Mouse (Mus musculus) midbrain, embryonic 12.5 days (tissue): Measurements from ENCODE around the gene Arpc5. TPM values are rescaled to one million over a fixed set of nuclear protein-coding genes. Genes with fewer than 3 reads are reported as not detected.
A peak's percentile ranks its signal among the peaks of the same experiment; 100 is the strongest.

Experiments used
- ATAC-seq: fragments of 200-750 bp; cut with Nextera tagmentation; 2 replicates; pipeline ENCODE4 v1.8.0; 2017; ENCODE audit warnings: low read depth, moderate TSS enrichment, moderate library complexity; ENCODE audit not compliant: low FRiP score
- H3K27ac ChIP-seq: fragments of 300-500 bp; sonication (generic); replicated peaks from 2 replicates; pipeline ENCODE4 v1.5.1; 2016; ENCODE audit warnings: mild to moderate bottlenecking
- H3K27me3 ChIP-seq: fragments of 300-500 bp; sonication (generic); 2 replicates; pipeline ENCODE4 v1.6.1; 2016; ENCODE audit warnings: mild to moderate bottlenecking
- H3K36me3 ChIP-seq: fragments of 300-500 bp; sonication (generic); 2 replicates; pipeline ENCODE4 v1.6.1; 2016
- H3K4me1 ChIP-seq: fragments of 300-500 bp; sonication (generic); 2 replicates; pipeline ENCODE4 v1.6.1; 2016
- H3K4me2 ChIP-seq: fragments of 300-500 bp; sonication (generic); replicated peaks from 2 replicates; pipeline ENCODE4 v1.6.1; 2016; ENCODE audit warnings: mild to moderate bottlenecking, moderate library complexity
- H3K4me3 ChIP-seq: fragments of 300-500 bp; sonication (generic); 2 replicates; pipeline ENCODE4 v1.5.1; 2016; ENCODE audit warnings: mild to moderate bottlenecking
- H3K9ac ChIP-seq: fragments of 300-500 bp; sonication (generic); replicated peaks from 2 replicates; pipeline ENCODE4 v1.6.1; 2016; ENCODE audit warnings: mild to moderate bottlenecking, moderate library complexity
- H3K9me3 ChIP-seq: fragments of 300-500 bp; sonication (generic); 2 replicates; pipeline ENCODE4 v1.6.1; 2016; ENCODE audit warnings: mild to moderate bottlenecking
- WGBS: fragments of 180-500 bp; shearing (Covaris S2); methylation state at CpG from one replicate; pipeline ENCODE4 v1.1.7; 2016; 5-methylcytosine and 5-hydroxymethylcytosine counted together
- polyA plus RNA-seq: library from polyadenylated mRNA; unstranded; fragments of >200 nt; fragmentation: Nextera tagmentation; extraction: Ambion mirVana; gene quantifications from 2 replicates; pipeline ENCODE4 v1.2.1, GENCODE M21; 2016

Gene Arpc5
- polyA plus RNA-seq, 1 experiment from 2014 or later: 287 TPM

- no peak overlapping the region for H3K4me3 ChIP-seq
- peaks cover 8% of the 10 kb centered on the region; the same call in 1 of the 2 replicates for H3K27me3 ChIP-seq
- WGBS: 16% methylated on average over 4 of the region's 4 CpGs
- H3K9me3 ChIP-seq: peaks cover 4% of the 10 kb centered on the region; the same call in 1 of the 2 replicates
- no peak for ATAC-seq
- H3K27ac ChIP-seq: no peak overlapping the region
- H3K36me3 ChIP-seq: no peaks in the 10 kb centered on the region
- peaks cover 18% of the 10 kb centered on the region for H3K4me1 ChIP-seq
- no peak overlapping the region for H3K9ac ChIP-seq
- H3K4me2 ChIP-seq: no peak overlapping the region
Observed at GRCm38 (mm10) chr1:152788121-152788660, 21.8 kb downstream of the Arpc5 start.

DNA sequence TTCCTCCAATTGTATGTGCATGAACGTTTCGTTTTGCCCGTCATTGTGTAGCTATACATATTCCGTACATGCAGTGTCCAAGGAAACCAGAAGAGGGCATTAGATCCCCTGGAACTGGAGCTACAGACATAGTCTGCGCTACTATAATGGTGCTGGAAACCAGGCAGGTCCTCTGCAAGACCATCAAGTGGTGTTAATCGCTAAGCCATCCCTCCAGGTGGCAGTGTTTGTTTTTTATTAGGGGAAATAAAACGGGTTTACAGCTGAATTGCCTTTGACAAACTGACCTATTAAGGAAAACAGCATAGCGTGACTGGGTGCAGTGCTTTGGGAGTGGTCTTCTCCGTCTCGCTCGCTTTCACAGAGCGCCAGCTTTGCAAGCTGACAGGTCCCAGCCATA lies 23.9 kb downstream of the Arpc5 start:
- WGBS: 29% methylated on average over 12 of the region's 12 CpGs
- no peaks in the 10 kb centered on the region for H3K36me3 ChIP-seq

GRCm38 (mm10) chr1:152790821-152791220 lies 24.5 kb downstream of the Arpc5 start:
- no peak overlapping the region for H3K9ac ChIP-seq

More for the DNA sequence above, 23.9 kb downstream of the Arpc5 start:
- Histone ChIP-seq H3K27me3 (peaks cover 8% of the 10 kb centered on the region; the same call in 1 of the 2 replicates), H3K27ac (no peak overlapping the region), H3K4me2 (no peak overlapping the region), H3K9me3 (peaks cover 4% of the 10 kb centered on the region; the same call in 1 of the 2 replicates), H3K4me3 (no peak overlapping the region), H3K4me1 (peaks cover 27% of the 10 kb centered on the region), H3K9ac (no peak overlapping the region)
- ATAC-seq: peak; percentile 52; the same call in 1 of the 2 replicates

DNA sequence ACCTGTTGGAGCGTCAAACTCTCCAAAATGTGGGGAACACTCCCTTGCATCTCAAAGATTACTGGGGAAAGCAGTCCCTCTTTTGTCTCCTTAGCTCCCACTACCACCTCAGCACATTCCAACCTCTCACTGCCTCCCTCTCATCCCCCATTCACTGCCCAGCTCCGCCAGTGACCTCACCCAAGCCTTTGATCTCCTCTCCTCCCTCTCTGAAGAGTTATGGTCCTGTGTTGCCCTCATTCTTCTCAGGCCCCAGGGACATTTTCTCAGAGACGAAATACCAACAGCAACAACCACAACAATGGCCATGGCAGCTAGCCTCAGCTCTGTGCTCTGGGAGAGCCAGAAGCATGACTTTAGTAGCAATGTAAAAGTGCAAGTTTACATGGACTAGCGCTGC lies 24.9 kb downstream of the Arpc5 start:
- no peak for ATAC-seq
- no peak overlapping the region for H3K4me2 ChIP-seq
- no peak overlapping the region for H3K27ac ChIP-seq
- H3K9me3 ChIP-seq: peaks cover 4% of the 10 kb centered on the region; the same call in 1 of the 2 replicates
- no peak overlapping the region for H3K9ac ChIP-seq
- 19% methylated on average over 4 of the region's 4 CpGs for WGBS
- H3K4me1 ChIP-seq: peaks cover 27% of the 10 kb centered on the region
- peaks cover 8% of the 10 kb centered on the region; the same call in 1 of the 2 replicates for H3K27me3 ChIP-seq
- no peak overlapping the region for H3K4me3 ChIP-seq
- no peaks in the 10 kb centered on the region for H3K36me3 ChIP-seq

More at GRCm38 (mm10) chr1:152790821-152791220, 24.5 kb downstream of the Arpc5 start:
- Histone ChIP-seq H3K27me3 (peaks cover 8% of the 10 kb centered on the region; the same call in 1 of the 2 replicates), H3K4me2 (no peak overlapping the region), H3K4me1 (peaks cover 27% of the 10 kb centered on the region), H3K36me3 (no peaks in the 10 kb centered on the region), H3K9me3 (peaks cover 4% of the 10 kb centered on the region; the same call in 1 of the 2 replicates), H3K27ac (no peak overlapping the region), H3K4me3 (no peak overlapping the region)
- 37% methylated on average over 6 of the region's 6 CpGs for WGBS
- ATAC-seq: no peak

- Histone ChIP-seq H3K27ac (0 out of 2 replicates have a peak overlapping the region, but pooled peaks have one; percentile 1), H3K9me3 (peaks cover 4% of the 10 kb centered on the region; the same call in 1 of the 2 replicates), H3K27me3 (peaks cover 8% of the 10 kb centered on the region; the same call in 1 of the 2 replicates), H3K4me1 (peaks cover 27% of the 10 kb centered on the region), H3K4me2 (no peak overlapping the region), H3K4me3 (no peak overlapping the region), H3K36me3 (no peaks in the 10 kb centered on the region), H3K9ac (no peak overlapping the region)
- no peak for ATAC-seq
- 17% methylated on average over 12 of the region's 12 CpGs for WGBS
Observed at GRCm38 (mm10) chr1:152792736-152793494, 26.6 kb downstream of the Arpc5 start.

DNA sequence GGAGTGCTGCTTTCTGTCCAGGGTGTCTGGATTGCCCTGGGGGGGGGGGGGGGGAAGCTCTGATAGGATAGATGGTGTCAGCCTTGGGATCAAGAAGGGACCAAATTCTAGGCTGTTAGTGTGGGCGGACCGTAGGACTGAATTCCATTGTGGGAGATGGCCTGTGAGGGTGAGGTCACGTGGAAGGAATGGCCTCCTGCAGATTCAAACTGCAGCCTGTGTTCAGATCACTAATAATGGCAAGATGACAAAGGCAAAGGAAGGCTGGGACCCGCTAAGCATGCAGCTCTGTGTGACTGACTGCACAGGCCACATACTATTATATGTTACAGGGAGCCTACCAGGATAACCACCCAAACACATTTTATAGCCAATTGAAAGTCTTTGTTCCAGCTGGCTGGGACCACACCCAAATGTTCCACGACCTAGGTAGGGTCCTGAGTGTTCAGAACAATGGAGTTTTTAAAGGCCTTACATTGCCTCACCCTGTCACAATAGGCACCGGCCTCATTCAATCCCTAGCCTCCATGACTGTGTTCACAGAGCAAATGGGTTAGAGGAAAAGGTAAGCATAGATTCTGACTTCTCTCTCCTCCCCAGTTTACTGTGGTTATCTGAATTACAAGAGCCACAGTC lies 27.3 kb downstream of the Arpc5 start:
- peaks cover 4% of the 10 kb centered on the region; the same call in 1 of the 2 replicates for H3K9me3 ChIP-seq
- no peak overlapping the region for H3K27ac ChIP-seq
- peak; percentile 52 for ATAC-seq

GRCm38 (mm10) chr1:152795688-152796255 lies 29.4 kb downstream of the Arpc5 start:
- no peak overlapping the region for H3K27ac ChIP-seq
- no peak overlapping the region for H3K4me2 ChIP-seq
- peaks cover 32% of the 10 kb centered on the region for H3K4me1 ChIP-seq
- no peak overlapping the region for H3K9ac ChIP-seq
- no peak overlapping the region for H3K4me3 ChIP-seq
- peaks cover 4% of the 10 kb centered on the region; the same call in 1 of the 2 replicates for H3K9me3 ChIP-seq
- H3K27me3 ChIP-seq: peaks cover 7% of the 10 kb centered on the region; the same call in 1 of the 2 replicates
- H3K36me3 ChIP-seq: no peaks in the 10 kb centered on the region
- no peak for ATAC-seq
- WGBS: 74% methylated on average over 8 of the region's 8 CpGs

More for the DNA sequence above, 27.3 kb downstream of the Arpc5 start:
- Histone ChIP-seq H3K4me3 (no peak overlapping the region), H3K4me1 (peaks cover 23% of the 10 kb centered on the region), H3K9ac (no peak overlapping the region), H3K36me3 (no peaks in the 10 kb centered on the region), H3K4me2 (no peak overlapping the region), H3K27me3 (peaks cover 8% of the 10 kb centered on the region; the same call in 1 of the 2 replicates)
- WGBS: 28% methylated on average over 6 of the region's 6 CpGs

DNA sequence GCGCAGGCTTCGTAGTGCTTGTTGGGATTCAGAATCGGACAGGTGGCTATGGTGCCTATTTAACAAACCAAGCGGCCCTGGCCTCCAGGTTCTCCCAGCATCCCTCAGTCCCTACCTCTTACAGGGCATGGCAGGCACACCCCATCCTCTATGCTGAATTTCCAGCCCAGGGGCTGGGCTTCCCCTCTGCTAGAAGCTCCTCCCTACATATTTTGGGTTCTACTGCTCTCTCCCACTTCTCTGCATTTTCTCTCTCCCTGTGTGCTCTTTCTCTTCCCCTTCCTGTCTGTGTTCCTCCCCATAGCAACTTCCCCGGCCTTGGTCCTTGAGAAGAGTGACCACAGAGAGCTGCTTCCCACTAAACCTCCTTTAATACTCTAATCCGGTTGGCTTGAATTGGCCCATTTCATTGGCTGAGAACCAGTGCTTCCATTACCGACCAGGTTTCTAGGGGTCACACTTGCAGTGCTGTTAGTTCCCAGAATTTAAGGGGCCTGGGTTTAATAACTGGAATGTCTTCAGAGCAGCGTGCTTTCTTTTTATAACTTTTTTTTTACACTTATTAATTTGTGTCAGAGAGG lies 30.4 kb downstream of the Arpc5 start:
- Histone ChIP-seq H3K4me3 (no peak overlapping the region), H3K4me2 (no peak overlapping the region), H3K36me3 (no peaks in the 10 kb centered on the region), H3K4me1 (peaks cover 28% of the 10 kb centered on the region), H3K27ac (no peak overlapping the region), H3K9me3 (peaks cover 2% of the 10 kb centered on the region; the same call in 1 of the 2 replicates), H3K9ac (no peak overlapping the region), H3K27me3 (no peaks in the 10 kb centered on the region)
- 83% methylated on average over 8 of the region's 8 CpGs for WGBS
- no peak for ATAC-seq

DNA sequence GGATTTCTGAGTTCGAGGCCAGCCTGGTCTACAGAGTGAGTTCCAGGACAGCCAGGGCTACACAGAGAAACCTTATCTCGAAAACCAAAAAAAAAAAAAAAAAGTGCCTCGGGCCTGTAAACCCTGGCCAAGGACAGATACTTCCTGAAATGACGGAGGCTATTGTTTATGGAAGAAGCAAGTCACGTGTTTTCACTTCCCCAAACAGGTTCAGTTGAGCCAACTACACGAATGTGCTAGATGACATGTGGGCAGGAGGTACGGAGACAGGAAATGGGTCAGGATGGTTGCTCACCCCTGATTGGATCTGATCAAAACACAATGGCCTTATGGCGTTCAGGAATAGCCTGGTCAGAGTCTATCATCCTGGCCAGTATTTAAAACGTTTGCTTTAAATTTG lies 31.8 kb downstream of the Arpc5 start:
- no peaks in the 10 kb centered on the region for H3K36me3 ChIP-seq
- H3K4me2 ChIP-seq: no peak overlapping the region
- WGBS: 83% methylated on average over 9 of the region's 9 CpGs
- no peak overlapping the region for H3K9ac ChIP-seq
- H3K27me3 ChIP-seq: no peaks in the 10 kb centered on the region
- H3K27ac ChIP-seq: no peak overlapping the region
- no peak for ATAC-seq
- H3K9me3 ChIP-seq: no peaks in the 10 kb centered on the region
- H3K4me1 ChIP-seq: peaks cover 20% of the 10 kb centered on the region
- H3K4me3 ChIP-seq: no peak overlapping the region

DNA sequence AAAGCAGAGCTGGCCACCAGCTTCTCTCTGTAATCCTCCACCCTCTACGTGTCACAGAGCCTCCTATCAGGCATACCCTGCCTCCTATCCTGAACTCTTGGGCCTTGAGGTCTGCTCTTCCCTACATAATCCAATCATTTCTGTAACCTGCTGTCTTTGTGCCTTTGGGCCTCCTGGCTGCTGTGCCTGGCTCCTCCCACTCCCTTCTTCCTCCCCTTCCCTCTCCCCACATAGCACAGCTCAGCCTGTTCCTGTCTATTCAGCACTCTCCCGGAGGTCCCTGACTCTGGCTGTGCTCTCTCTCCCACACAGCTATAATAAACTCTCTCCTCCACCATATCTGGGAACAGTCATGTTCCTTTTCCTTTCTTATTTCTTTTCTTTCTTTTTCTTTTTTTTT lies 33.6 kb downstream of the Arpc5 start, which contains the start of gene Ncf2:
Ncf2 (plus strand) TSS at position 298 of the 400 bp plus-strand sequence.
- no peaks in the 10 kb centered on the region for H3K27me3 ChIP-seq
- no peaks in the 10 kb centered on the region for H3K36me3 ChIP-seq
- H3K9me3 ChIP-seq: no peaks in the 10 kb centered on the region
- H3K4me1 ChIP-seq: peaks cover 11% of the 10 kb centered on the region; the same call in 1 of the 2 replicates
- peak; percentile 62; the same call in 1 of the 2 replicates for ATAC-seq
- no peak within 1 kb of the TSS for H3K9ac ChIP-seq
- WGBS: 11% methylated on average over 2 of the region's 2 CpGs
- no peak within 1 kb of the TSS for H3K4me2 ChIP-seq
- H3K27ac ChIP-seq: no peak within 1 kb of the TSS
- no peak within 1 kb of the TSS for H3K4me3 ChIP-seq

DNA sequence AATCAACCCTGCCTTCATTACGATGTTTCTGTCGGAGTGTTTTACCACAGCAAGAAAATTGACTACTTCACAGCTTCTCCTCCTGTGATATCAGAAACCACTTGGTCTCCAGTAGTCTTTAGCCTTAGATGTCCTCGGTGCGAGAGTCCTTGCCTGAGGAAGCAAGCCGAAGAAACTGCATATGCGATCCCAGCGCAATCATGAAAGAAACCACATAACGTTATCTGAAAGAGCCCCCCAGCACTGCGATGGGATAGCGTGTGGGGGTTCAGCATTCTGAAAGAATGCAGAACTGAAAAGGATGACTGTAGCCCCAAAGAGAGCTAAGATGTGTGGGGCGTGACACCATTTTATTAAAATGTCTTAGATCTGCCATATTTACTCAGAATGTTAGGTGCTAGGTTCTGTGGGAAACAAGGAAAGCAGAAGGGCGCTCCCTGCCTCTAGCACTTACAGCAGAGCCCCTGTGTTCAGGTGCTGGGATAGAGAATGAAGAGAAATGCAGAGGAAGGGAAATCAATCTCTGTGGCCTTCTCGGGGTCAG lies 34.4 kb downstream of the Arpc5 start:
- no peak overlapping the region for H3K4me2 ChIP-seq
- no peak for ATAC-seq
- 89% methylated on average over 13 of the region's 13 CpGs for WGBS
- H3K4me3 ChIP-seq: no peak overlapping the region
- H3K9me3 ChIP-seq: no peaks in the 10 kb centered on the region
- H3K4me1 ChIP-seq: peaks cover 11% of the 10 kb centered on the region; the same call in 1 of the 2 replicates
- H3K9ac ChIP-seq: no peak overlapping the region
- H3K27me3 ChIP-seq: no peaks in the 10 kb centered on the region
- H3K36me3 ChIP-seq: no peaks in the 10 kb centered on the region
- no peak overlapping the region for H3K27ac ChIP-seq
